ENCODE assay signal across 13 mouse cellular contexts in genomic region chr3:58002792-58003574, GRCm38 (mm10).
A peak's percentile ranks its signal among the peaks of the same experiment; 100 is the strongest.
DNase-seq lines count a peak whose midpoint lies in the region; ATAC-seq and TF ChIP-seq lines count a peak whose summit lies in the region.
"Had no signal": no experiment of that assay in that cellular context is flagged by ENCODE, and none has a peak within 500 bp of the region (broad histone marks: within the 10 kb centered on the region; RNA-seq: fewer than 3 reads in every experiment).

No protein-coding gene starts in this region.

- no peak overlapping the region for H3K27ac ChIP-seq in hindbrain, embryonic 11.5 days (ENCODE audit: low read depth, low read length)
- no peak overlapping the region for H3K27ac ChIP-seq in limb, embryonic 12.5 days
- H3K27ac ChIP-seq in layer of hippocampus, adult 2 months: no peak overlapping the region
- H3K27ac ChIP-seq: gastrocnemius, adult 2 months; liver, embryonic 15.5 days had no signal

- H3K9ac ChIP-seq in hindbrain, embryonic 11.5 days (ENCODE audit: low read depth, low read length): no peak overlapping the region
- H3K9ac ChIP-seq in limb, embryonic 12.5 days (replicated peaks): no peak overlapping the region
- H3K9ac ChIP-seq: liver, embryonic 15.5 days had no signal

- no peak for ATAC-seq in cerebellum, adult (ENCODE audit: insufficient number of reproducible peaks, low FRiP score, low TSS enrichment)
- 0 out of 2 replicates have a peak, but pooled peaks have one; percentile 12 for ATAC-seq in hindbrain, embryonic 11.5 days (ENCODE audit: low FRiP score)
- ATAC-seq in limb, embryonic 12.5 days (ENCODE audit: insufficient number of reproducible peaks, insufficient read depth, low FRiP score, low TSS enrichment, low read depth): peak; percentile 66; the same call in 1 of the 2 replicates
- ATAC-seq in megakaryocyte, adult 5-6 weeks (ENCODE audit: poor library complexity, severe bottlenecking): no peak
- no peak for ATAC-seq in activated CD4-positive, CD25-positive, alpha-beta regulatory T cell, adult 4 months

- no peak overlapping the region for H3K4me2 ChIP-seq in hindbrain, embryonic 11.5 days (replicated peaks; ENCODE audit: low read depth, low read length)
- no peak overlapping the region; the same call in 1 of the 2 replicates for H3K4me2 ChIP-seq in limb, embryonic 12.5 days
- H3K4me2 ChIP-seq: liver, embryonic 15.5 days had no signal

- no peaks in the 10 kb centered on the region for H3K9me3 ChIP-seq in hindbrain, embryonic 11.5 days (ENCODE audit: control insufficient read depth, low read length)
- H3K9me3 ChIP-seq in limb, embryonic 12.5 days: no peaks in the 10 kb centered on the region
- H3K9me3 ChIP-seq: liver, embryonic 15.5 days had no signal

- no peak overlapping the region for H3K4me3 ChIP-seq in hindbrain, embryonic 11.5 days (ENCODE audit: low read depth, low read length)
- no peak overlapping the region for H3K4me3 ChIP-seq in limb, embryonic 12.5 days (replicated peaks)
- no peak overlapping the region for H3K4me3 ChIP-seq in layer of hippocampus, adult 2 months
- H3K4me3 ChIP-seq: gastrocnemius, adult 2 months; liver, embryonic 15.5 days had no signal

- no peaks in the 10 kb centered on the region for H3K36me3 ChIP-seq in hindbrain, embryonic 11.5 days (ENCODE audit: control insufficient read depth, insufficient read depth, low read length)
- no peaks in the 10 kb centered on the region for H3K36me3 ChIP-seq in limb, embryonic 12.5 days
- H3K36me3 ChIP-seq: liver, embryonic 15.5 days had no signal

- no peaks in the 10 kb centered on the region for H3K4me1 ChIP-seq in hindbrain, embryonic 11.5 days (replicated peaks; ENCODE audit: control insufficient read depth, insufficient read depth, low read length)
- H3K4me1 ChIP-seq in limb, embryonic 12.5 days (replicated peaks): peaks cover 11% of the 10 kb centered on the region
- H3K4me1 ChIP-seq: liver, embryonic 15.5 days had no signal

- WGBS in hindbrain, embryonic 11.5 days: 60% methylated on average over 7 of the region's 7 CpGs
- WGBS in limb, embryonic 12.5 days: 28% methylated on average over 7 of the region's 7 CpGs

- no peak for TF ChIP-seq CTCF in layer of hippocampus, adult 2 months (conservative IDR thresholded peaks at IDR 0.05)

- peak; percentile 39 to 56 for DNase-seq in cerebellum, postnatal 10 days
- DNase-seq in 3T3-L1 (ENCODE audit: low read depth, low spot score): peak; percentile 3
- peak; percentile 42 for DNase-seq in hindbrain, embryonic 11.5 days (ENCODE audit: low spot score)
- DNase-seq in layer of hippocampus, adult 2 months (ENCODE audit: low spot score in 2 of 2): no peak
- DNase-seq: cerebellum, adult 18-20 months; gastrocnemius, adult 2 months; heart, postnatal 36 days; thymus, postnatal 36 days had no signal

- H3K27me3 ChIP-seq in hindbrain, embryonic 11.5 days (ENCODE audit: control insufficient read depth, insufficient read depth, low read length): no peaks in the 10 kb centered on the region
- H3K27me3 ChIP-seq in limb, embryonic 12.5 days: no peaks in the 10 kb centered on the region
- H3K27me3 ChIP-seq: liver, embryonic 15.5 days had no signal

Comparison
In these comparisons a context has a peak if more than half of its experiments do, and no peak if none do; other contexts are left out.
1. DNase-seq: peak in cerebellum, postnatal 10 days (2 of 2), 3T3-L1 (single experiment) and hindbrain, embryonic 11.5 days (single experiment); none in layer of hippocampus, adult 2 months (0 of 2).
2. ATAC-seq: peak in hindbrain, embryonic 11.5 days (single experiment) and limb, embryonic 12.5 days (single experiment); none in cerebellum, adult (single experiment), megakaryocyte, adult 5-6 weeks (single experiment) and activated CD4-positive, CD25-positive, alpha-beta regulatory T cell, adult 4 months (single experiment).